Mouse (Mus musculus) kidney, adult 2 months (tissue): ENCODE data around the gene Knstrn. TPM values are rescaled to one million over a fixed set of nuclear protein-coding genes. Genes with fewer than 3 reads are reported as not detected.

Source experiments
- DNase-seq: peaks from one replicate; pipeline ENCODE4 v3.0.0; 2021
- H3K27ac ChIP-seq: fragments of 200-500 bp; 2 replicates; pipeline ENCODE4 v1.5.1; 2012; ENCODE audit warnings: low read depth, low read length, control low read depth, inconsistent platforms; ENCODE audit not compliant: insufficient read depth
- H3K27me3 ChIP-seq: fragments of 200-500 bp; replicated peaks from 2 replicates; pipeline ENCODE4 v1.6.1; 2012; ENCODE audit warnings: mild to moderate bottlenecking, moderate library complexity, low read length, inconsistent platforms; ENCODE audit not compliant: control insufficient read depth, insufficient read depth
- H3K36me3 ChIP-seq: fragments of 200-500 bp; 2 replicates; pipeline ENCODE4 v1.6.1; 2012; ENCODE audit warnings: mild to moderate bottlenecking, moderate library complexity, low read length, inconsistent platforms; ENCODE audit not compliant: control insufficient read depth, insufficient read depth
- H3K4me1 ChIP-seq: fragments of 200-500 bp; 2 replicates; pipeline ENCODE4 v1.6.1; 2011; ENCODE audit warnings: low read length; ENCODE audit not compliant: control insufficient read depth, insufficient read depth
- H3K4me3 ChIP-seq: fragments of 200-500 bp; 2 replicates; pipeline ENCODE4 v1.5.1; 2011; ENCODE audit warnings: mild to moderate bottlenecking, low read depth, low read length, control low read depth; ENCODE audit not compliant: insufficient read depth
- CTCF ChIP-seq: fragments of 200-500 bp; conservative IDR thresholded peaks from 2 replicates; pipeline ENCODE4 v1.5.1; 2011; ENCODE audit warnings: low read depth, mild to moderate bottlenecking, control low read depth, low read length, moderate library complexity, mixed read lengths; ENCODE audit not compliant: insufficient read depth, insufficient read length
- POLR2A ChIP-seq: fragments of 200-500 bp; IDR thresholded peaks from one replicate; pipeline ENCODE4 v1.6.1; 2011; ENCODE audit warnings: low read depth, low read length, control low read depth
- WGBS: fragments of 180-500 bp; shearing (Covaris S2); methylation state at CpG from one replicate; pipeline ENCODE4 v1.1.7; 2018; 5-methylcytosine and 5-hydroxymethylcytosine counted together
- polyA plus RNA-seq: library from polyadenylated mRNA; depleted of rRNA; stranded (reverse); fragments of >200 nt; gene quantifications from 2 replicates; pipeline ENCODE4 v1.2.3, GENCODE M21; 2012

Gene Knstrn
- polyA plus RNA-seq, 1 experiment: 0.61 TPM

DNA sequence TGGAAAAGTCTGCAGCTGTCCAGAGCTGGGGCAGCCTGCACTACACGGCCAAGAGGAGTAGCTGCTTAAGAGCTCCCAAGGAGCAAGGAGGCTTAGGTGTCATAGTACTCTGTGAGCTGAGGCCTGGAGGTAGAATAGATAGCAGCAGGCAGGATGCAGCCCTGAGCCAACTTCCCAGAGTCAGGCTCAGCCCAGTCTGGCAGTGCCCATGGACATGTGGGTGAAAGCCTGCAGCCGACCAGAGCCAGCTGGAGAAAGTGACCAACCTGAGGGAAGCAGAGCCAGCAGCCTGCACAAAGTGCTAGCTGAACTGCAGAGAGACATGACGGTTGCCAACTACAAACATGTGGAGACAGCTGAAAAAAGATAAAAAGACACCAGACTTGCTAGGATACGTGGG lies 6.9 kb upstream of the Knstrn start:
- no peak overlapping the region for H3K4me3 ChIP-seq
- no peaks in the 10 kb centered on the region for H3K4me1 ChIP-seq
- peak; percentile 10 for DNase-seq
- H3K27ac ChIP-seq: no peak overlapping the region
- no peaks in the 10 kb centered on the region; the same call in 1 of the 2 replicates for H3K27me3 ChIP-seq
- 68% methylated on average over 4 of the region's 4 CpGs for WGBS
- H3K36me3 ChIP-seq: no peaks in the 10 kb centered on the region
- TF ChIP-seq CTCF: no peak
- no peak for TF ChIP-seq POLR2A

DNA sequence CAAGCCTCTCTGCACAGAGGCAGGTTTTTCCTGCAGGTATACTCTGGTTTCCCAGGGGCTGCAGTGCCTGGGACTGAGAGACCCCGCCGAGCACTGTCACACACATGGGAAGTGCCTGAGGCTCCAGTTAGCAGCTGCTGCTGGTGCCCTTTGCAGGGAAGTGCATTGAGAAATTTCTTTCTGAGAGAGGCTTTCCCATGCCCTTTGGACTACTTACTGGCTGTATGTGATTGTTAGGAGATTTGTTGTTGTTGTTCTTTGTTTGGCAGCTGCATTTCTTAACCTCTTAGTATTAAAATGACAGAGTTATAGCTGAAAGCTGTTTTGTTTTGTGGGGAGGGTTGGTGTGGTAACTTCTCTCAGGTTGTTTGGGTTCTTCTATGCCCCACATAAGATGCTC lies 2.9 kb upstream of the Knstrn start:
- H3K4me1 ChIP-seq: no peaks in the 10 kb centered on the region
- no peak overlapping the region for H3K4me3 ChIP-seq
- no peaks in the 10 kb centered on the region for H3K36me3 ChIP-seq
- no peak overlapping the region for H3K27ac ChIP-seq
- no peak for DNase-seq
- no peak for TF ChIP-seq POLR2A
- WGBS: 40% methylated on average over 2 of the region's 2 CpGs
- no peaks in the 10 kb centered on the region; the same call in 1 of the 2 replicates for H3K27me3 ChIP-seq

DNA sequence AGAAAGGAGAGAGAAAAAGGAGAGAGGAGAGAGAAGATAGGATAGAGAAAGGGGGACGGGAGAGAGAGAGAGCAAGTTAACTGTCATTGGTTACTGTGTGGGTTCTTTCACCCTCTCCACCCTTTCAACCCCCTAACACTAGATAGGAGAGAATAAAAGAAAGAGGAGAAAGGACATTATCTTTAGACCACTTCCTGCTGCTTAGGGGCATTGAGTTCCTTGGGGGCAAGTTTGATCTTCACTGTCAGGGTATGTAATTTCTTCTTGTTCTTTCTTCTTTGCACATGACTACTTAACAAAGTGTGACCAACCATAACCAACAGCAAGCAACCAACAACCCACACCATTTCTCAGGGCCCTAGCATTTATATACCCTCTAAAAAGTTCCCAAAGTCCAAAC lies 1.1 kb upstream of the Knstrn start:
- DNase-seq: no peak
- Histone ChIP-seq H3K4me3 (no peak overlapping the region), H3K4me1 (no peaks in the 10 kb centered on the region), H3K36me3 (no peaks in the 10 kb centered on the region), H3K27ac (no peak overlapping the region), H3K27me3 (no peaks in the 10 kb centered on the region)
- WGBS: 73% methylated on average over 1 of the region's 1 CpGs
- TF ChIP-seq CTCF: no peak

DNA sequence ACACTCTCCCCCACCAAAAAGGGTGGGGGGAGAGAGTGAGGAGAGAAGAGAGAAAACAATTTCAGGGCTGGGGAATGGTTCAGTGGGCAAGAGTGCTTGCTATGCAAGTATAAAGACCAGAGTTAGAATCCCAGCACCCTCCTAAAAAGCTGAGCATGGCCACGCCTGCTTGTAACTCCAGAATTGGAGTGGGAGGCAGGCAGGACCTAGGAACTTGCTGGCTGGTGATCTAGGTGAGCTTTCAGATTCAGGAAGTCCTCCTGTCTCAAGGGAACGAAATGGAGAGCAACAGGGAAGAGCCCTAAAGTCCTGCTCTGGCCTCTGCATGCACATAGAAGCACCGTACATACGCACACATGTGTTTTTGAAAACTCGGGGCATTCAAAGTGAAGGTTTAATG lies 9.0 kb downstream of the Knstrn start:
- no peak for DNase-seq
- Histone ChIP-seq H3K4me1 (no peaks in the 10 kb centered on the region), H3K27me3 (no peaks in the 10 kb centered on the region; the same call in 1 of the 2 replicates), H3K36me3 (no peaks in the 10 kb centered on the region), H3K27ac (no peak overlapping the region), H3K4me3 (no peak overlapping the region)
- 95% methylated on average over 5 of the region's 5 CpGs for WGBS
- TF ChIP-seq POLR2A: no peak
- TF ChIP-seq CTCF: no peak

DNA sequence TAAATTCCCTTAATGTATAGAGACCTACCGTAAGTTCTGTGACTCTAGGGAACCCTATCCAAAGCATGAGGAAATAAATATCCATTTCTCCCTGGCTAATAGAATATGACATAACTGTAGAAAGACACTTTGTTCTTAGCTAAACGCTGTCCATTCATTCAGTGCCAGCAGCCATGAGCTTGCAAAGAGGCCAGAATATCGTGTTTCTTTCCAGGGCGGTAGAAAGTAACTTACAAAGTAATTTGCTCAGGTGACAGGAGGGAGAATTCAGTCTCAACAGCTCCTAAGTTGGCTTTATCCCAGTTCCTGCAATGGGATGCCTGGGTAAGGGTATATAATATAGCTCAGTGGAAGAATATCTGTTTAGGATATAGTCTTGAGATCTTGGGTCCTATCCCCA lies 10.6 kb downstream of the Knstrn start:
- Histone ChIP-seq H3K27ac (no peak overlapping the region), H3K27me3 (no peaks in the 10 kb centered on the region; the same call in 1 of the 2 replicates), H3K4me3 (no peak overlapping the region), H3K36me3 (no peaks in the 10 kb centered on the region), H3K4me1 (no peaks in the 10 kb centered on the region)
- WGBS: 90% methylated on average over 4 of the region's 4 CpGs
- no peak for DNase-seq
- no peak for TF ChIP-seq CTCF
- no peak for TF ChIP-seq POLR2A

DNA sequence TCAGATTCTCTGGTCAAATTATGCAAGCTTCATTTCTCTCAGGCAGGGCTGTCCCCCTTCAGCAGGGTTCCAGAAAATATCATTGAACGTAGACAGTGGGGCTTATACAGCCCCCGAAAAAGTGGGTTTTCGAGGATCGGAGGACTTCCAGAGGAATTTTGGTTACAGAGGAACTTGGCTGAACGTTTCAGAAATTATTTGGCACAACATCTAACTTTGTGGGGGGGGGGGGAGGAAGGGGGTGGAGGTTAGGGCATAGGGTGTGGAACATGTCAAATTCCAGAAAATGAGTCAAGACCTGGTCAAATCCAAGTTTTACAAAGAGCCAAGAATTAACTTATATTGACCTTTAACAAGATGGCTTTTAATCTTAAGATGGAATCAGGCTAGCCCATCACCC lies 15.3 kb downstream of the Knstrn start:
- no peak for TF ChIP-seq CTCF
- H3K36me3 ChIP-seq: no peaks in the 10 kb centered on the region
- H3K27ac ChIP-seq: no peak overlapping the region
- no peaks in the 10 kb centered on the region for H3K4me1 ChIP-seq
- H3K4me3 ChIP-seq: no peak overlapping the region
- WGBS: 78% methylated on average over 5 of the region's 5 CpGs
- H3K27me3 ChIP-seq: no peaks in the 10 kb centered on the region; the same call in 1 of the 2 replicates
- no peak for DNase-seq

DNA sequence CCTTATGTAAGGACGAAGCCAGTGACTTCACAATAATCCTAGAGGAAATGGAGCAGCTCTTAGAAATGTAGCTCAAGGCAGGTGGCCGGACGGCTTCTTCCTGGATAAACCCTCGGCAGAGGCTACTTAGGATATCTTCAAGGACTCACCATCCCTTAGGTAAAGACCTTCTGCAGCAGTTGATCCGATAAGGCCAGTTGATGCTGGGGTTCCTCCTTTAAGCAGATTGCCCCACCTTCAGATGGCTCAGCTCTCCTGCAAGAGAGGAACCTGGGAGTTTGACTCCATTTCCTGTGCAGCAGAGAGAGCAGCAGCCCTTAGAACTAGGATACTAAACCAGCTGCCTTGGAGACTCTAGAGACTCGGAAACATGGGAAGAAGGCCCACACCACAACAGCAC lies 20.3 kb downstream of the Knstrn start:
- H3K36me3 ChIP-seq: no peaks in the 10 kb centered on the region

DNA sequence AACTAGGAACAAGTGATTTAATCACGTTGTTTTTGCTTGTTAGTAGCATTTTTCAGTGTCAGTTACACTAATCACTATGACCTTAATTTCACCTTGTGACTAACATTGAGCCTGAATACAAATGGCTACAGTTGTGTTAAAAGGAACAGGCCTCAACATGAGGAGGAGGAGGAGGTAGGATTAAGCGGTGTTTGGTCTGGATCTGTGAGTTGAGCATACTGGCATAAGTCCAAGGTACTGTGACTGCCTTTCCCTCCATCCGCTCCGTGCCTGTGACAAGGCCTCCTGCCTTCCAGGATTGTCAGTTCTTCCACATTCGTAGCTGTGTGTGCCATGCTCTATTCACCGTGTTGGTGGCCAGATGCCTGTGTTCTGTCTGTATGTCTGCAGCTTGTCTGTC lies 21.3 kb downstream of the Knstrn start:
- no peak for DNase-seq
- no peaks in the 10 kb centered on the region for H3K27me3 ChIP-seq
- H3K4me3 ChIP-seq: no peak overlapping the region
- TF ChIP-seq CTCF (no peak), POLR2A (no peak)
- no peak overlapping the region for H3K27ac ChIP-seq
- H3K4me1 ChIP-seq: no peaks in the 10 kb centered on the region
- WGBS: 84% methylated on average over 6 of the region's 6 CpGs
- H3K36me3 ChIP-seq: no peaks in the 10 kb centered on the region

More for the DNA sequence above, 20.3 kb downstream of the Knstrn start:
- no peaks in the 10 kb centered on the region for H3K4me1 ChIP-seq
- no peak for DNase-seq
- no peak overlapping the region for H3K27ac ChIP-seq
- H3K4me3 ChIP-seq: no peak overlapping the region
- H3K27me3 ChIP-seq: no peaks in the 10 kb centered on the region
- TF ChIP-seq POLR2A (no peak), CTCF (no peak)
- WGBS: 91% methylated on average over 6 of the region's 6 CpGs
